In genomic region chr9:37833341-37833740, GRCm38 (mm10) we compare ENCODE assay signal across 21 mouse cellular contexts. TPM values are rescaled to one million over a fixed set of nuclear protein-coding genes. Genes with fewer than 3 reads are reported as not detected.
DNase-seq lines count a peak whose midpoint lies in the region; ATAC-seq lines count a peak whose summit lies in the region.
"Had no signal": no experiment of that assay in that cellular context is flagged by ENCODE, and none has a peak within 500 bp of the region (broad histone marks: within the 10 kb centered on the region; RNA-seq: fewer than 3 reads in every experiment).

No protein-coding gene starts in this region.

- no peak overlapping the region for H3K4me3 ChIP-seq in midbrain, embryonic 13.5 days (replicated peaks)
- H3K4me3 ChIP-seq: embryonic facial prominence, embryonic 13.5 days; heart, embryonic 12.5 days; hindbrain, embryonic 12.5 days had no signal

- no peak overlapping the region for H3K9ac ChIP-seq in midbrain, embryonic 13.5 days (replicated peaks)
- H3K9ac ChIP-seq: embryonic facial prominence, embryonic 13.5 days; heart, embryonic 12.5 days; hindbrain, embryonic 12.5 days; liver, embryonic 14.5 days had no signal

- H3K4me2 ChIP-seq in midbrain, embryonic 13.5 days (replicated peaks) = no peak overlapping the region
- H3K4me2 ChIP-seq: embryonic facial prominence, embryonic 13.5 days; heart, embryonic 12.5 days; hindbrain, embryonic 12.5 days had no signal

- no peaks in the 10 kb centered on the region for H3K9me3 ChIP-seq in midbrain, embryonic 13.5 days
- H3K9me3 ChIP-seq: embryonic facial prominence, embryonic 13.5 days; heart, embryonic 12.5 days; hindbrain, embryonic 12.5 days had no signal

- H3K27me3 ChIP-seq in midbrain, embryonic 13.5 days = no peaks in the 10 kb centered on the region
- H3K27me3 ChIP-seq: embryonic facial prominence, embryonic 13.5 days; heart, embryonic 12.5 days; hindbrain, embryonic 12.5 days had no signal

- intact Hi-C loops in gastrocnemius, postnatal 36 days (cut with DNase I) = no loop called here

- H3K4me1 ChIP-seq in midbrain, embryonic 13.5 days (replicated peaks) = no peaks in the 10 kb centered on the region
- H3K4me1 ChIP-seq: embryonic facial prominence, embryonic 13.5 days; heart, embryonic 12.5 days; hindbrain, embryonic 12.5 days had no signal

- H3K27ac ChIP-seq in midbrain, embryonic 13.5 days = no peak overlapping the region
- H3K27ac ChIP-seq: embryonic facial prominence, embryonic 13.5 days; hindbrain, embryonic 12.5 days; liver, embryonic 14.5 days had no signal

- DNase-seq in layer of hippocampus, adult 11-12 months (ENCODE audit: low spot score) = peak; percentile 20
- no peak for DNase-seq in layer of hippocampus, postnatal 10 days (ENCODE audit: low spot score in 2 of 2)
- DNase-seq in 3134 (ENCODE audit: extremely low read depth, insufficient read length, low spot score) = peak; percentile 40
- peak; percentile 86 for DNase-seq in Muller cell, postnatal 12 days (ENCODE audit: inconsistent ontology term)
- no peak for DNase-seq in urinary bladder, adult 2 months (ENCODE audit: low spot score)
- no peak for DNase-seq in gastrocnemius, postnatal 36 days
- DNase-seq: adrenal gland, postnatal 14 days; gastrocnemius, postnatal 10 days; kidney, postnatal 36 days had no signal

- WGBS in midbrain, embryonic 13.5 days = 87% methylated on average over 1 of the region's 1 CpGs

- H3K36me3 ChIP-seq in midbrain, embryonic 13.5 days = no peaks in the 10 kb centered on the region
- H3K36me3 ChIP-seq: embryonic facial prominence, embryonic 13.5 days; heart, embryonic 12.5 days; hindbrain, embryonic 12.5 days had no signal

- ATAC-seq in hematopoietic stem cell, adult 5-6 weeks (replicated peaks in 1 of 2; ENCODE audit: insufficient read depth in 1 of 2, low FRiP score in 2 of 2, low TSS enrichment in 1 of 2, low read depth in 1 of 2, poor library complexity in 2 of 2, severe bottlenecking in 2 of 2) = peak; percentile 82 to 96
- ATAC-seq in midbrain, embryonic 13.5 days = no peak
- ATAC-seq: forebrain, embryonic 14.5 days; intestine, postnatal 0 days had no signal

RNA-seq across cellular contexts. Expression of gene Olfr877, which starts 20.7 kb away (rescaled TPM):
- total RNA-seq in layer of hippocampus, postnatal 10 days (2021) = not detected
- not detected in 2 replicates for total RNA-seq in hematopoietic stem cell, adult 5-6 weeks (2017)
- not detected in 2 replicates for polyA plus RNA-seq in midbrain, embryonic 13.5 days (2015; fragmentation: Nextera tagmentation; extraction: Ambion mirVana)
- not detected in 2 replicates for polyA plus RNA-seq in urinary bladder, adult 2 months (2012; rRNA removed)
- not detected for total RNA-seq in gastrocnemius, postnatal 36 days (2021)
- total RNA-seq: adrenal gland, postnatal 14 days; gastrocnemius, postnatal 10 days; midbrain, postnatal 0 days had no signal
- polyA plus RNA-seq: embryonic facial prominence, embryonic 13.5 days; forebrain, embryonic 14.5 days; heart, embryonic 12.5 days; hindbrain, embryonic 12.5 days; intestine, postnatal 0 days; limb, embryonic 11.5 days; liver, embryonic 14.5 days; midbrain, postnatal 0 days; neural tube, embryonic 14.5 days; testis, adult 2 months had no signal

RNA-seq across cellular contexts. Expression of gene Olfr876, which starts 30.5 kb away (rescaled TPM):
- total RNA-seq in layer of hippocampus, postnatal 10 days (2021) = not detected
- not detected in 2 replicates for total RNA-seq in hematopoietic stem cell, adult 5-6 weeks (2017)
- not detected in 2 replicates for polyA plus RNA-seq in midbrain, embryonic 13.5 days (2015; fragmentation: Nextera tagmentation; extraction: Ambion mirVana)
- polyA plus RNA-seq in urinary bladder, adult 2 months (2012; rRNA removed) = not detected in 2 replicates
- total RNA-seq in gastrocnemius, postnatal 36 days (2021) = not detected
- total RNA-seq: adrenal gland, postnatal 14 days; gastrocnemius, postnatal 10 days; midbrain, postnatal 0 days had no signal
- polyA plus RNA-seq: embryonic facial prominence, embryonic 13.5 days; forebrain, embryonic 14.5 days; heart, embryonic 12.5 days; hindbrain, embryonic 12.5 days; intestine, postnatal 0 days; limb, embryonic 11.5 days; liver, embryonic 14.5 days; midbrain, postnatal 0 days; neural tube, embryonic 14.5 days; testis, adult 2 months had no signal

Comparison
In these comparisons a context has a peak if more than half of its experiments do, and no peak if none do; other contexts are left out.
1. DNase-seq: peak in layer of hippocampus, adult 11-12 months (single experiment), 3134 (single experiment) and Muller cell, postnatal 12 days (single experiment); none in layer of hippocampus, postnatal 10 days (0 of 2), urinary bladder, adult 2 months (single experiment) and gastrocnemius, postnatal 36 days (0 of 2).